Mouse (Mus musculus): ENCODE measurements around the gene Prdm5. TPM values are rescaled to one million over a fixed set of nuclear protein-coding genes. Genes with fewer than 3 reads are reported as not detected.

Prdm5 gene
- polyA plus RNA-seq, 1 experiment = 0.13 TPM

DNA sequence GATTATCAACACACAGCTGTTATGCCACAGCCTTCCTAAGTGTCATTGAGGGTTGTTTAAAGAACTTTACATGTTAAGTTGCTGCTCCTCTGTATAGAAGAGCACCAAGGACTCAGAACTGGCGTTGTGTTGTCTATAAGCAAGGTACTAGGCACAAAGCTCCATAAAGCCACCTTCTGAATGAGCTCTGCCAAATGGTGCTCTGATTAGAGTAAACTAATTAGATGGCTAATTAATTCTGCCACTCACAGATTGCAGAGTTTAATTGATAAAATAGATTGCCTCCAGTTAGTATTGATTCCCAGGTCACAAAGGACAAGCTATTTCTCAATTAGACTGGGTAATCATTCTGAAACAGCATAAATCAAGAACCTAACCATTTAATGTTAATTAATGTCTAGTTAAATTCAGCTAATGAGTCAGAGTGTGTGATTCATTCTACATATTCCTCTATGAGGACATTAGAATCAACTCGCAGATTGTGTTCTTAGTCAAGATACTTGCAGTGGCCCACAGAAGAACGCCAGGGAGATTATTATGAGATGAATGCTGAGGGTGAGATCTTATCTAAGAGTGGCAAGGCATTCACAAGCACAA lies 147.0 kb downstream of the Prdm5 start:
- no peak for TF ChIP-seq POLR2A (IDR thresholded peaks at IDR 0.05; ENCODE audit: low read depth, low read length)
- TF ChIP-seq CTCF (IDR thresholded peaks at IDR 0.05; ENCODE audit: extremely low read depth, insufficient read length, insufficient replicate concordance, low read depth, low read length) = no peak
- WGBS = 75% methylated on average over 3 of the region's 3 CpGs
- H3K27ac ChIP-seq (ENCODE audit: insufficient read depth, low read depth, low read length) = no peak overlapping the region
- no peak overlapping the region for H3K4me3 ChIP-seq (ENCODE audit: low read depth, low read length)
- H3K27me3 ChIP-seq (ENCODE audit: control insufficient read depth, insufficient read depth, low read length) = no peaks in the 10 kb centered on the region
- H3K4me1 ChIP-seq (ENCODE audit: control insufficient read depth, insufficient read depth, insufficient read length, low read length) = no peaks in the 10 kb centered on the region
- H3K36me3 ChIP-seq (ENCODE audit: control insufficient read depth, insufficient read depth, low read length) = no peaks in the 10 kb centered on the region

DNA sequence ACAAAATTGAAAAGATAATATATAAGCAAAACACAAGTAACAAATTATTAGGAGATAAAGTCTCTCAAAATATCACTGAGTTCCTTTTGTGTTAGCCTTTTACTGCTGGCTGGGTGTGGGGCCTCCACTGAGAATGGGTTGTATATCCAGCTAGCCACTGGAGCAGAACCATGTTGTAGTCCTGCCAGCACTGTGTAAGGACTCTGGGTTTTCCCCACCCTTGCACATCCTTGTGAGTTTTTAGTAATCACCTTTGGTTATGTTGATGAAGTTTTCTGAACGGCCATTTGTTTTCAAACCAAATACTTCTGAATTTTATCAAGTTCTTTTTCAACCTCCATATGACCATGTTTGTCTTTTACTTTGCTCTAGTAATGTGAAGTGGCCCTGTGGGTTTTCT lies 151.7 kb downstream of the Prdm5 start:
- Histone ChIP-seq H3K4me3 (ENCODE audit: low read depth, low read length) (no peak overlapping the region), H3K27me3 (ENCODE audit: control insufficient read depth, insufficient read depth, low read length) (no peaks in the 10 kb centered on the region), H3K36me3 (ENCODE audit: control insufficient read depth, insufficient read depth, low read length) (no peaks in the 10 kb centered on the region), H3K27ac (ENCODE audit: insufficient read depth, low read depth, low read length) (no peak overlapping the region), H3K4me1 (ENCODE audit: control insufficient read depth, insufficient read depth, insufficient read length, low read length) (no peaks in the 10 kb centered on the region)
- TF ChIP-seq CTCF (IDR thresholded peaks at IDR 0.05; ENCODE audit: extremely low read depth, insufficient read length, insufficient replicate concordance, low read depth, low read length) (no peak), POLR2A (IDR thresholded peaks at IDR 0.05; ENCODE audit: low read depth, low read length) (no peak)
- WGBS = 80% methylated on average over 1 of the region's 1 CpGs

- TF ChIP-seq POLR2A (IDR thresholded peaks at IDR 0.05; ENCODE audit: low read depth, low read length) = no peak
- no peak for TF ChIP-seq CTCF (IDR thresholded peaks at IDR 0.05; ENCODE audit: extremely low read depth, insufficient read length, insufficient replicate concordance, low read depth, low read length)
- Histone ChIP-seq H3K4me1 (ENCODE audit: control insufficient read depth, insufficient read depth, insufficient read length, low read length) (no peaks in the 10 kb centered on the region), H3K36me3 (ENCODE audit: control insufficient read depth, insufficient read depth, low read length) (no peaks in the 10 kb centered on the region), H3K27ac (ENCODE audit: insufficient read depth, low read depth, low read length) (no peak overlapping the region), H3K27me3 (ENCODE audit: control insufficient read depth, insufficient read depth, low read length) (no peaks in the 10 kb centered on the region), H3K4me3 (ENCODE audit: low read depth, low read length) (no peak overlapping the region)
- 52% methylated on average over 1 of the region's 1 CpGs for WGBS
Observed at GRCm38 (mm10) chr6:65932776-65933175, 154.0 kb downstream of the Prdm5 start.

DNA sequence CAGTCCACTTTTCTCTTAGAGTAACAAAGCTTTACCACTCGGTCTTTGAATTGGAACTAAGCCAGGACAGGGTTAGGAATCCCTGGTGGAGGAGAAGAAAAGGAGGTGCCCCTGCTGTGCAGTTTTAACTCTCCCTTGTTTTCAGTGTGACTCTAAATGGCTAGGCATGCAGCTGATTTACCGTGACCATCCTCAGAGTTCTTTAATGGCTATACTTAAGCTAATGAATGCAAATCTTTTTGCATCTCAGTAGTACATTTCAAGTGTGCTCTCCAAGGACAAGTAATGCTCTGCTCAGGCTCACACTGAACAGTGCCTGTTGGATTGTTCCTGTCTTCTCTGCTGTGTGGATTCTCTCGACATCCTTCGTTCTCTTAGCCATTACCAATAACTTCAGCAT lies 154.4 kb downstream of the Prdm5 start:
- TF ChIP-seq POLR2A (IDR thresholded peaks at IDR 0.05; ENCODE audit: low read depth, low read length) = no peak
- no peak for TF ChIP-seq CTCF (IDR thresholded peaks at IDR 0.05; ENCODE audit: extremely low read depth, insufficient read length, insufficient replicate concordance, low read depth, low read length)
- Histone ChIP-seq H3K27ac (ENCODE audit: insufficient read depth, low read depth, low read length) (no peak overlapping the region), H3K27me3 (ENCODE audit: control insufficient read depth, insufficient read depth, low read length) (no peaks in the 10 kb centered on the region), H3K4me3 (ENCODE audit: low read depth, low read length) (no peak overlapping the region), H3K36me3 (ENCODE audit: control insufficient read depth, insufficient read depth, low read length) (no peaks in the 10 kb centered on the region), H3K4me1 (ENCODE audit: control insufficient read depth, insufficient read depth, insufficient read length, low read length) (no peaks in the 10 kb centered on the region)
- 82% methylated on average over 4 of the region's 4 CpGs for WGBS

- TF ChIP-seq CTCF (IDR thresholded peaks at IDR 0.05; ENCODE audit: extremely low read depth, insufficient read length, insufficient replicate concordance, low read depth, low read length) = no peak
- TF ChIP-seq POLR2A (IDR thresholded peaks at IDR 0.05; ENCODE audit: low read depth, low read length) = no peak
- Histone ChIP-seq H3K27me3 (ENCODE audit: control insufficient read depth, insufficient read depth, low read length) (no peaks in the 10 kb centered on the region), H3K4me1 (ENCODE audit: control insufficient read depth, insufficient read depth, insufficient read length, low read length) (no peaks in the 10 kb centered on the region), H3K36me3 (ENCODE audit: control insufficient read depth, insufficient read depth, low read length) (no peaks in the 10 kb centered on the region), H3K27ac (ENCODE audit: insufficient read depth, low read depth, low read length) (no peak overlapping the region), H3K4me3 (ENCODE audit: low read depth, low read length) (no peak overlapping the region)
- 79% methylated on average over 7 of the region's 7 CpGs for WGBS
Observed at GRCm38 (mm10) chr6:65935566-65936281, 156.9 kb downstream of the Prdm5 start.

DNA sequence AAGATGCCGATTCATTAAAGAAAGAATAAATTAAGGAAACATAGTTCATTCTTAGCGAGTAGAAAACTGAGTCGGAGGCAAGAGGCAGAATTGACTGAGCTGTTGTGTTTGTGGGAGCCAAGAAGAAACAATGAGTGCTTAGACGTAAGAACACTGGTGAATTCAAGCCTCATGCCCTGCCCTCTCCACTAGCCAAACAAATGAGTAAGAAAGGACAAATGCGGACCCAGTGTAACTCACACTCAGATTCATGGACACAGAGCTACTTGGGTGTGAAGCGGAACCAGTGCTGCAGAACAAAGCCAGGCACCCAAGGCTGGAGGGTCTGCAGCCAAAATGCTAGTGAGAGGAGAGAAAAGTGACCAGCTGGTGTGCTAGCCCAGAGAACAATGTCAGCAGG lies 171.7 kb downstream of the Prdm5 start:
- Histone ChIP-seq H3K4me3 (ENCODE audit: low read depth, low read length) (no peak overlapping the region), H3K27ac (ENCODE audit: insufficient read depth, low read depth, low read length) (no peak overlapping the region), H3K36me3 (ENCODE audit: control insufficient read depth, insufficient read depth, low read length) (no peaks in the 10 kb centered on the region), H3K4me1 (ENCODE audit: control insufficient read depth, insufficient read depth, insufficient read length, low read length) (no peaks in the 10 kb centered on the region), H3K27me3 (ENCODE audit: control insufficient read depth, insufficient read depth, low read length) (no peaks in the 10 kb centered on the region)
- TF ChIP-seq POLR2A (IDR thresholded peaks at IDR 0.05; ENCODE audit: low read depth, low read length) (no peak), CTCF (IDR thresholded peaks at IDR 0.05; ENCODE audit: extremely low read depth, insufficient read length, insufficient replicate concordance, low read depth, low read length) (no peak)
- 74% methylated on average over 6 of the region's 6 CpGs for WGBS

DNA sequence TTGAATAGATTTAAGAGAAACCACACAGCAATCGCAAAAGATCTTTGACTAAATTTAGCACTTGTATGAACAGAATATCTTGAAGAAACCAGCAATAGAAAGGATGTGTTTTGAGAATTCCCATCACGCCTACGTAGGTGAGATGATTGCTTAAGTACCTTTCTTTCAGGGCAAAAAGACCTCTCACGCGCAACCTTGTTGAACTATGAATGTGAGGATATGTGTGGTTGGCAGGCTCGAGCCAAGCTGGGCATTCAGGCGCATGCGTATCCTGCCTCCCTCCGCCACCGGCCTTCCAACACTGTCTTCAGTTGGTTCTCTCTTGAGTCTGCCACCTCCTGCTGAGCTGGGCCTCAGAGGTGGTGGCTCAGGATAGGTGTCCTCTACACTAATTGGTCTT lies 173.5 kb downstream of the Prdm5 start, which contains the start of gene 4930544G11Rik:
4930544G11Rik (plus strand) TSS at position 301 of the 400 bp plus-strand sequence.
- TF ChIP-seq CTCF (IDR thresholded peaks at IDR 0.05; ENCODE audit: extremely low read depth, insufficient read length, insufficient replicate concordance, low read depth, low read length) = no peak
- no peaks in the 10 kb centered on the region for H3K27me3 ChIP-seq (ENCODE audit: control insufficient read depth, insufficient read depth, low read length)
- H3K36me3 ChIP-seq (ENCODE audit: control insufficient read depth, insufficient read depth, low read length) = no peaks in the 10 kb centered on the region
- H3K27ac ChIP-seq (ENCODE audit: insufficient read depth, low read depth, low read length) = no peak within 1 kb of the TSS
- no peaks in the 10 kb centered on the region for H3K4me1 ChIP-seq (ENCODE audit: control insufficient read depth, insufficient read depth, insufficient read length, low read length)
- 96% methylated on average over 10 of the region's 10 CpGs for WGBS
- H3K4me3 ChIP-seq (ENCODE audit: low read depth, low read length) = no peak within 1 kb of the TSS
